Comparison of ENCODE assay signal across 8 mouse cellular contexts in genomic region chr9:95954226-95954584, GRCm38 (mm10). TPM values are rescaled to one million over a fixed set of nuclear protein-coding genes. Genes with fewer than 3 reads are reported as not detected.
A peak's percentile ranks its signal among the peaks of the same experiment; 100 is the strongest.
DNase-seq lines count a peak whose midpoint lies in the region; ATAC-seq lines count a peak whose summit lies in the region.

No protein-coding gene starts in this region.

- WGBS in embryonic facial prominence, embryonic 15.5 days, result under 1% methylated on average over 7 of the region's 7 CpGs
- WGBS in limb, embryonic 11.5 days, result 0% methylated on average over 7 of the region's 7 CpGs
- WGBS in neural tube, embryonic 12.5 days, result under 1% methylated on average over 7 of the region's 7 CpGs

- H3K27me3 ChIP-seq in embryonic facial prominence, embryonic 15.5 days, result no peaks in the 10 kb centered on the region
- no peaks in the 10 kb centered on the region for H3K27me3 ChIP-seq in limb, embryonic 11.5 days (ENCODE audit: control insufficient read depth, insufficient read depth, low read length)
- H3K27me3 ChIP-seq in neural tube, embryonic 12.5 days (replicated peaks), result no peaks in the 10 kb centered on the region

- H3K4me3 ChIP-seq in embryonic facial prominence, embryonic 15.5 days (replicated peaks), result peak overlapping the region; percentile 100
- peak overlapping the region; percentile 96 for H3K4me3 ChIP-seq in limb, embryonic 11.5 days (ENCODE audit: low read depth, low read length)
- H3K4me3 ChIP-seq in neural tube, embryonic 12.5 days, result peak overlapping the region; percentile 94

- intact Hi-C loops in left cerebral cortex, postnatal 4 days (cut with DNase I), result no loop called here

- peak overlapping the region; percentile 58 for H3K4me2 ChIP-seq in embryonic facial prominence, embryonic 15.5 days (replicated peaks)
- H3K4me2 ChIP-seq in limb, embryonic 11.5 days (ENCODE audit: low read depth, severe bottlenecking), result peak overlapping the region; percentile 46
- peak overlapping the region; percentile 69 for H3K4me2 ChIP-seq in neural tube, embryonic 12.5 days (replicated peaks)

- peak overlapping the region; percentile 99 for H3K9ac ChIP-seq in embryonic facial prominence, embryonic 15.5 days
- peak overlapping the region; percentile 96 for H3K9ac ChIP-seq in limb, embryonic 11.5 days (ENCODE audit: low read length)
- H3K9ac ChIP-seq in neural tube, embryonic 12.5 days, result peak overlapping the region; percentile 89

- H3K27ac ChIP-seq in embryonic facial prominence, embryonic 15.5 days (replicated peaks), result peak overlapping the region; percentile 95; the same call in 1 of the 2 replicates
- H3K27ac ChIP-seq in limb, embryonic 11.5 days (replicated peaks; ENCODE audit: low read depth, low read length), result 0 out of 2 replicates have a peak overlapping the region, but pooled peaks have one; percentile 26
- no peak overlapping the region for H3K27ac ChIP-seq in neural tube, embryonic 12.5 days

- DNase-seq in adrenal gland, postnatal 25 days, result peak; percentile 12
- DNase-seq in adrenal gland, adult 2 months, result no peak
- DNase-seq in left cerebral cortex, postnatal 4 days, result peak; percentile 37
- DNase-seq in left cerebral cortex, adult 11 months (ENCODE audit: low spot score), result no peak
- DNase-seq in limb, embryonic 11.5 days (ENCODE audit: low spot score), result peak; percentile 70
- no peak for DNase-seq in B cell, adult 2 months

- no peaks in the 10 kb centered on the region for H3K9me3 ChIP-seq in embryonic facial prominence, embryonic 15.5 days (replicated peaks)
- no peaks in the 10 kb centered on the region for H3K9me3 ChIP-seq in limb, embryonic 11.5 days (ENCODE audit: control insufficient read depth, low read length)
- no peaks in the 10 kb centered on the region for H3K9me3 ChIP-seq in neural tube, embryonic 12.5 days

- peaks cover 3% of the 10 kb centered on the region; the same call in 1 of the 2 replicates for H3K4me1 ChIP-seq in embryonic facial prominence, embryonic 15.5 days
- H3K4me1 ChIP-seq in limb, embryonic 11.5 days (ENCODE audit: control insufficient read depth, insufficient read depth, low read length), result no peaks in the 10 kb centered on the region
- H3K4me1 ChIP-seq in neural tube, embryonic 12.5 days, result peaks cover 3% of the 10 kb centered on the region; the same call in 1 of the 2 replicates

- ATAC-seq in embryonic facial prominence, embryonic 15.5 days (ENCODE audit: insufficient number of reproducible peaks, low FRiP score, low TSS enrichment, low read depth), result 0 out of 2 replicates have a peak, but pooled peaks have one; percentile 50
- peak; percentile 78 for ATAC-seq in limb, embryonic 11.5 days (ENCODE audit: insufficient number of reproducible peaks, low FRiP score, low TSS enrichment, low read depth)
- peak; percentile 82 for ATAC-seq in neural tube, embryonic 12.5 days (ENCODE audit: low FRiP score, low read depth)

- 0 out of 2 replicates have a peak, but pooled peaks cover 4% of the 10 kb centered on the region for H3K36me3 ChIP-seq in embryonic facial prominence, embryonic 15.5 days
- H3K36me3 ChIP-seq in limb, embryonic 11.5 days (ENCODE audit: control insufficient read depth, insufficient read depth, low read length), result no peaks in the 10 kb centered on the region
- H3K36me3 ChIP-seq in neural tube, embryonic 12.5 days, result peaks cover 5% of the 10 kb centered on the region; the same call in 1 of the 2 replicates

RNA-seq across cellular contexts. Expression of gene Xrn1, which starts 0.4 kb away (rescaled TPM):
- total RNA-seq in adrenal gland, postnatal 25 days (2021), result 24.6 and 27.1 TPM in 2 replicates
- total RNA-seq in adrenal gland, adult 2 months (2021), result 10 to 100 TPM; 19.5 to 20.7 TPM
- 0.98 and 1.2 TPM in 2 replicates for polyA plus RNA-seq in adrenal gland, adult 2 months (2012; rRNA removed)
- 10 to 100 TPM; 34.1 to 37.5 TPM for total RNA-seq in left cerebral cortex, postnatal 4 days (2021)
- polyA plus RNA-seq in embryonic facial prominence, embryonic 15.5 days (2015; fragmentation: Nextera tagmentation; extraction: Ambion mirVana), result 15.7 and 16.1 TPM in 2 replicates
- polyA plus RNA-seq in limb, embryonic 11.5 days (2014; fragmentation: Nextera tagmentation; extraction: Ambion mirVana), result 17.1 and 20.5 TPM in 2 replicates
- 19.8 and 22.5 TPM in 2 replicates for polyA plus RNA-seq in neural tube, embryonic 12.5 days (2016; fragmentation: Nextera tagmentation; extraction: Ambion mirVana)

Comparison
In these comparisons a context has a peak if more than half of its experiments do, and no peak if none do; other contexts are left out.
1. DNase-seq: peak in adrenal gland, postnatal 25 days (single experiment), left cerebral cortex, postnatal 4 days (single experiment) and limb, embryonic 11.5 days (single experiment); none in adrenal gland, adult 2 months (single experiment), left cerebral cortex, adult 11 months (single experiment) and B cell, adult 2 months (0 of 2).
2. Peak in every context shown above with its lines, with median percentiles within 50 percentile points of each other: ATAC-seq, H3K4me2 ChIP-seq, H3K4me3 ChIP-seq and H3K9ac ChIP-seq.